Mouse (Mus musculus) bone marrow, adult 2 months (tissue): ENCODE results near the gene Sorbs1.
"Not testable (repeated sequence)": the region's sequence is repeated elsewhere in the genome, so short reads cannot be mapped to it uniquely, and the experiment has no call there.

ENCODE experiments used
- CTCF ChIP-seq: fragments of 200-500 bp; IDR thresholded peaks from 2 replicates; pipeline ENCODE4 v1.5.1; 2011; ENCODE audit warnings: low read length, control low read depth; ENCODE audit not compliant: control insufficient read depth, insufficient read depth
- POLR2A ChIP-seq: fragments of 200-500 bp; IDR thresholded peaks from 2 replicates; pipeline ENCODE4 v1.6.1; 2011; ENCODE audit warnings: low read depth, mild to moderate bottlenecking, control low read depth, low read length, borderline replicate concordance; ENCODE audit not compliant: control insufficient read depth

DNA sequence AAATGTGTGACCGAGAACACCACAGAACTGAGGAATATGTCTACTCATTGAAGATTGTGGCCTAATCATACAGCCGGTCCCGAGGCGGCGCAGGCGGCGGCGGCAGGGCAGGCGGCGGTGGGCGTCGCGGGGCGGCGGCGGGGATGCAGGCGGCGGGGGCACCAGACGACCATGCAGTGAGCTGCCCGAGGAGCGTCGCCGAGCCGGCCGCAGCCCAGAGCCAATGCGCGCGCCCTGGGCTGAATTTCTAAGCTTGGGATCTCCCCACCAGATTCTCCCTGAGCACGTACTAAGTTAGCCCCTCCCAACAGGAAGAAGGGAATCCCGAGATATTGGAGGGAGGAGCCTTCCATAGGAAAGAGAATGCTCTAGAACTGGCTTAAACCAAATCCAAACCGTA lies 47.9 kb upstream of the Sorbs1 start:
- TF ChIP-seq CTCF, POLR2A: not testable (repeated sequence)
